Comparison of ENCODE assay signal across 10 mouse cellular contexts in genomic region chr17:56957763-56958429, GRCm38 (mm10). TPM values are rescaled to one million over a fixed set of nuclear protein-coding genes. Genes with fewer than 3 reads are reported as not detected.
A peak's percentile ranks its signal among the peaks of the same experiment; 100 is the strongest.
DNase-seq lines count a peak whose midpoint lies in the region; ATAC-seq lines count a peak whose summit lies in the region.
"Had no signal": no experiment of that assay in that cellular context is flagged by ENCODE, and none has a peak within 500 bp of the region (broad histone marks: within the 10 kb centered on the region; RNA-seq: fewer than 3 reads in every experiment).

No protein-coding gene starts in this region.

- no peak overlapping the region for H3K9ac ChIP-seq in kidney, embryonic 16.5 days (replicated peaks; ENCODE audit: low read length)
- H3K9ac ChIP-seq in liver, embryonic 16.5 days (ENCODE audit: low read depth, low read length) = no peak overlapping the region
- H3K9ac ChIP-seq: embryonic facial prominence, embryonic 12.5 days had no signal

- H3K4me1 ChIP-seq in kidney, embryonic 16.5 days (ENCODE audit: insufficient read depth, low read length) = no peaks in the 10 kb centered on the region
- H3K4me1 ChIP-seq in liver, embryonic 16.5 days (ENCODE audit: control insufficient read depth, low read depth, low read length) = peaks cover 11% of the 10 kb centered on the region
- H3K4me1 ChIP-seq: embryonic facial prominence, embryonic 12.5 days had no signal

- no peak overlapping the region for H3K4me3 ChIP-seq in kidney, embryonic 16.5 days (ENCODE audit: low read length)
- H3K4me3 ChIP-seq in liver, embryonic 16.5 days (ENCODE audit: low read depth, low read length) = no peak overlapping the region
- H3K4me3 ChIP-seq: embryonic facial prominence, embryonic 12.5 days had no signal

- WGBS in kidney, embryonic 16.5 days = 31% methylated on average over 11 of the region's 11 CpGs
- WGBS in liver, embryonic 16.5 days (ENCODE audit: insufficient replicate concordance) = 11% methylated on average over 11 of the region's 11 CpGs

- no peak overlapping the region for H3K4me2 ChIP-seq in kidney, embryonic 16.5 days (replicated peaks; ENCODE audit: low read depth, low read length)
- peak overlapping the region; percentile 34 for H3K4me2 ChIP-seq in liver, embryonic 16.5 days (ENCODE audit: low read depth, low read length)
- H3K4me2 ChIP-seq: embryonic facial prominence, embryonic 12.5 days had no signal

- H3K36me3 ChIP-seq in kidney, embryonic 16.5 days (ENCODE audit: insufficient read depth, low read length) = no peaks in the 10 kb centered on the region
- no peaks in the 10 kb centered on the region for H3K36me3 ChIP-seq in liver, embryonic 16.5 days (ENCODE audit: control insufficient read depth, insufficient read depth)
- no peaks in the 10 kb centered on the region for H3K36me3 ChIP-seq in splenic B cell, adult 2 months (ENCODE audit: control insufficient read depth, insufficient read depth, low read length, poor library complexity, severe bottlenecking)
- H3K36me3 ChIP-seq: embryonic facial prominence, embryonic 12.5 days had no signal

- no peak for DNase-seq in kidney, adult 11 months
- peak; percentile 46 for DNase-seq in c-Kit-negative CD71-positive TER-119-positive erythroid progenitor cells, embryonic 14.5 days (ENCODE audit: low read depth, low spot score)
- peak; percentile 89 for DNase-seq in splenic B cell, adult 2 months (ENCODE audit: low read depth, low spot score)
- DNase-seq in urinary bladder, postnatal 25 days (ENCODE audit: low spot score) = no peak
- DNase-seq in retina, postnatal 1 day = no peak
- DNase-seq in cerebellum, adult 8-10 months = no peak

- peak; percentile 69 for ATAC-seq in kidney, embryonic 16.5 days (ENCODE audit: low FRiP score, low TSS enrichment)
- peak; percentile 96 for ATAC-seq in liver, embryonic 16.5 days (ENCODE audit: low read depth)

- no peaks in the 10 kb centered on the region for H3K27me3 ChIP-seq in kidney, embryonic 16.5 days (ENCODE audit: insufficient read depth, low read length)
- no peaks in the 10 kb centered on the region for H3K27me3 ChIP-seq in liver, embryonic 16.5 days (ENCODE audit: control insufficient read depth, insufficient read depth, low read depth, low read length)
- H3K27me3 ChIP-seq in splenic B cell, adult 2 months (ENCODE audit: control insufficient read depth, insufficient read depth, low read length, poor library complexity, severe bottlenecking) = no peaks in the 10 kb centered on the region
- H3K27me3 ChIP-seq: embryonic facial prominence, embryonic 12.5 days had no signal

- no peak overlapping the region for H3K27ac ChIP-seq in kidney, embryonic 16.5 days (ENCODE audit: low read length)
- peak overlapping the region; percentile 15; the same call in 1 of the 2 replicates for H3K27ac ChIP-seq in liver, embryonic 16.5 days (ENCODE audit: low read length)
- H3K27ac ChIP-seq: embryonic facial prominence, embryonic 12.5 days had no signal

- H3K9me3 ChIP-seq in kidney, embryonic 16.5 days (ENCODE audit: low read length) = no peaks in the 10 kb centered on the region
- no peaks in the 10 kb centered on the region for H3K9me3 ChIP-seq in liver, embryonic 16.5 days (replicated peaks; ENCODE audit: control insufficient read depth, low read length)
- H3K9me3 ChIP-seq: embryonic facial prominence, embryonic 12.5 days had no signal

RNA-seq across cellular contexts. Expression of gene Mllt1, which starts 22.7 kb away (rescaled TPM):
- 43.9 and 53.1 TPM in 2 replicates for polyA plus RNA-seq in kidney, embryonic 16.5 days (2015; fragmentation: Nextera tagmentation; extraction: Ambion mirVana)
- 6.2 and 7.6 TPM in 2 replicates for polyA plus RNA-seq in liver, embryonic 16.5 days (2015; fragmentation: Nextera tagmentation; extraction: Ambion mirVana)

RNA-seq across cellular contexts. Expression of gene Acer1, which starts 24.0 kb away (rescaled TPM):
- not detected in 2 replicates for polyA plus RNA-seq in kidney, embryonic 16.5 days (2015; fragmentation: Nextera tagmentation; extraction: Ambion mirVana)
- polyA plus RNA-seq in liver, embryonic 16.5 days (2015; fragmentation: Nextera tagmentation; extraction: Ambion mirVana) = not detected in 2 replicates
- polyA plus RNA-seq: embryonic facial prominence, embryonic 12.5 days; neural tube, embryonic 11.5 days had no signal

RNA-seq across cellular contexts. Expression of gene Clpp, which starts 32.2 kb away (rescaled TPM):
- 175 and 178 TPM in 2 replicates for polyA plus RNA-seq in kidney, embryonic 16.5 days (2015; fragmentation: Nextera tagmentation; extraction: Ambion mirVana)
- polyA plus RNA-seq in liver, embryonic 16.5 days (2015; fragmentation: Nextera tagmentation; extraction: Ambion mirVana) = 62.4 and 62.7 TPM in 2 replicates

RNA-seq across cellular contexts. Expression of gene Alkbh7, which starts 39.2 kb away (rescaled TPM):
- 57.4 and 58.0 TPM in 2 replicates for polyA plus RNA-seq in kidney, embryonic 16.5 days (2015; fragmentation: Nextera tagmentation; extraction: Ambion mirVana)
- 15.9 and 19.6 TPM in 2 replicates for polyA plus RNA-seq in liver, embryonic 16.5 days (2015; fragmentation: Nextera tagmentation; extraction: Ambion mirVana)

RNA-seq across cellular contexts. Expression of gene Pspn, which starts 41.9 kb away (rescaled TPM):
- 0.64 TPM in 1 of 2 replicates, not detected in the other for polyA plus RNA-seq in kidney, embryonic 16.5 days (2015; fragmentation: Nextera tagmentation; extraction: Ambion mirVana)
- polyA plus RNA-seq in liver, embryonic 16.5 days (2015; fragmentation: Nextera tagmentation; extraction: Ambion mirVana) = not detected in 2 replicates
- polyA plus RNA-seq: embryonic facial prominence, embryonic 12.5 days; neural tube, embryonic 11.5 days had no signal

Comparison
In these comparisons a context has a peak if more than half of its experiments do, and no peak if none do; other contexts are left out.
1. DNase-seq: peak in c-Kit-negative CD71-positive TER-119-positive erythroid progenitor cells, embryonic 14.5 days (single experiment) and splenic B cell, adult 2 months (single experiment); none in kidney, adult 11 months (single experiment), urinary bladder, postnatal 25 days (single experiment), retina, postnatal 1 day (single experiment) and cerebellum, adult 8-10 months (single experiment).